Mouse (Mus musculus) lung, adult 2 months (tissue): ENCODE measurements around the gene Rbm42.

Experiments used
- CTCF ChIP-seq: fragments of 200-500 bp; IDR thresholded peaks from 2 replicates; pipeline ENCODE4 v1.5.1; 2011; ENCODE audit warnings: mild to moderate bottlenecking, low read length, control low read depth; ENCODE audit not compliant: insufficient read depth
- POLR2A ChIP-seq: fragments of 200-500 bp; IDR thresholded peaks from 2 replicates; pipeline ENCODE4 v1.6.1; 2011; ENCODE audit warnings: low read depth, mild to moderate bottlenecking, control low read depth, low read length, borderline replicate concordance; ENCODE audit errors: extremely low read depth

DNA sequence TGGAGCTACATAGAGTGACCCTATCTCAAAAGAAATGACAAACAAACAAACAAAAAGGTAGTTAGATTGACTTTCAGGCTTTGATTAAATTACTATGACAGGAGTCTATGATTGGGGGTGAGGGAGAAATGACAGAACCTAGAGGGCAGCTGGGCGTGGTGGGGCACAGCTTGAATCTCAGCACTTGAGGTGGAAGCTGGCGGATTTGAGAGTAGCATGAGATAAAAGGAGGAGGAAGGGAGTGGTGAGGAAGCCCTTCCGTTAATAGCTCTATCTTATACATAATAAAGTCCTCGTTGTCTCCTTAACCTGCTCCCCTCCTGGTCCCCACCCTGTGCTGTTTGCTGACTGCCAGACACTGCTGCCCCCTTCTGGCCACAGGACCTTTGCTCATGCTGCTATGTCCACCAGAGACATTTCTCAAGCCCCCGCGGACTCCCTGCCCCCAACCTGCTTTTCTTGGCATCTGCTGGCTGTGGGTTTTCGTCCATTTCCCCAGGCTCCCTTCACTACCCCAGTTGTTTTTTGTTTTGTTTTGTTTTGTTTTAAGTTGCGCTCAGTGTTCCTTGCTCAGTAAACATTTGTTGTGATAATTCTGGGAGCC lies 42.3 kb downstream of the Rbm42 start:
- TF ChIP-seq CTCF (peak; percentile 76), POLR2A (no peak)
